Mouse (Mus musculus) liver, postnatal 0 days (tissue): ENCODE measurements at regions not wholly inside any gene's neighbourhood (a gene's known extent, or its start where the extent isn't known, plus 50 kb on each side); places are given as distances from the start of the nearest gene placed in this dataset.

Experiments used
- ATAC-seq: fragments of 200-750 bp; cut with Nextera tagmentation; 2 replicates; pipeline ENCODE4 v1.8.0; 2017; ENCODE audit warnings: mild to moderate bottlenecking, moderate library complexity
- DNase-seq: peaks from one replicate; pipeline ENCODE4 v3.0.0-alpha.2; 2016
- H3K27ac ChIP-seq: fragments of 300-500 bp; sonication (generic); 2 replicates; pipeline ENCODE4 v1.5.1; 2014; ENCODE audit warnings: antibody characterized with exemption, moderate library complexity, mild to moderate bottlenecking, low read depth
- H3K27me3 ChIP-seq: fragments of 300-500 bp; sonication (generic); 2 replicates; pipeline ENCODE4 v1.6.1; 2014; ENCODE audit warnings: low read length, control low read depth, mixed read lengths; ENCODE audit not compliant: insufficient read depth
- H3K36me3 ChIP-seq: fragments of 300-500 bp; sonication (generic); replicated peaks from 2 replicates; pipeline ENCODE4 v1.6.1; 2014; ENCODE audit warnings: mild to moderate bottlenecking, control low read depth, low read length, moderate library complexity, mixed read lengths; ENCODE audit not compliant: insufficient read depth
- H3K4me1 ChIP-seq: fragments of 300-500 bp; sonication (generic); 2 replicates; pipeline ENCODE4 v1.6.1; 2014; ENCODE audit warnings: antibody characterized with exemption, mild to moderate bottlenecking, control low read depth; ENCODE audit not compliant: insufficient read depth
- H3K4me2 ChIP-seq: fragments of 300-500 bp; sonication (generic); 2 replicates; pipeline ENCODE4 v1.6.1; 2014; ENCODE audit warnings: low read depth, mild to moderate bottlenecking, low read length, moderate library complexity, mixed read lengths
- H3K4me3 ChIP-seq: fragments of 300-500 bp; sonication (generic); 2 replicates; pipeline ENCODE4 v1.5.1; 2014; ENCODE audit warnings: low read depth, low read length
- H3K9ac ChIP-seq: fragments of 300-500 bp; sonication (generic); replicated peaks from 2 replicates; pipeline ENCODE4 v1.6.1; 2014; ENCODE audit warnings: mild to moderate bottlenecking, moderate library complexity
- H3K9me3 ChIP-seq: fragments of 300-500 bp; sonication (generic); 2 replicates; pipeline ENCODE4 v1.6.1; 2016; ENCODE audit warnings: mild to moderate bottlenecking, control low read depth, low read length, mixed read lengths
- CTCF ChIP-seq: sonication (generic); IDR thresholded peaks from 2 replicates; pipeline ENCODE4 v1.5.1; 2016; ENCODE audit warnings: antibody characterized with exemption, low read depth
- EP300 ChIP-seq: IDR thresholded peaks from 2 replicates; pipeline ENCODE4 v1.6.1; 2016; ENCODE audit warnings: antibody characterized with exemption, low read depth, mild to moderate bottlenecking
- WGBS: fragments of 180-500 bp; shearing (Covaris S2); extraction: QIAGEN DNeasy Blood & Tissue Kit; methylation state at CpG from one replicate; pipeline ENCODE4 v1.1.7; 2014; ENCODE audit not compliant: insufficient replicate concordance; 5-methylcytosine and 5-hydroxymethylcytosine counted together

GRCm38 (mm10) chr6:127835666-127836065 is 51.7 kb upstream of the Tspan11 start:
- 67% methylated on average over 5 of the region's 5 CpGs for WGBS
- ATAC-seq (no peak), DNase-seq (no peak)
- H3K36me3 ChIP-seq = no peaks in the 10 kb centered on the region
- no peak overlapping the region for H3K9ac ChIP-seq
- H3K4me2 ChIP-seq = no peak overlapping the region
- H3K4me1 ChIP-seq = no peaks in the 10 kb centered on the region
- H3K27me3 ChIP-seq = no peaks in the 10 kb centered on the region
- no peak overlapping the region for H3K27ac ChIP-seq
- H3K9me3 ChIP-seq = no peaks in the 10 kb centered on the region
- H3K4me3 ChIP-seq = no peak overlapping the region
- TF ChIP-seq CTCF = no peak
- no peak for TF ChIP-seq EP300

GRCm38 (mm10) chr6:127828344-127828743 is 59.0 kb upstream of the Tspan11 start:
- 70% methylated on average over 5 of the region's 5 CpGs for WGBS
- no peaks in the 10 kb centered on the region for H3K27me3 ChIP-seq
- H3K27ac ChIP-seq = no peak overlapping the region
- no peak overlapping the region for H3K9ac ChIP-seq
- DNase-seq (no peak), ATAC-seq (no peak)
- H3K4me1 ChIP-seq = peaks cover 7% of the 10 kb centered on the region
- no peak overlapping the region for H3K4me3 ChIP-seq
- H3K9me3 ChIP-seq = no peaks in the 10 kb centered on the region
- no peak overlapping the region for H3K4me2 ChIP-seq
- H3K36me3 ChIP-seq = no peaks in the 10 kb centered on the region
- TF ChIP-seq CTCF (no peak), EP300 (no peak)

GRCm38 (mm10) chr6:127825503-127825902 is 56.2 kb upstream of the Prmt8 start:
- no peaks in the 10 kb centered on the region for H3K36me3 ChIP-seq
- WGBS = 39% methylated on average over 5 of the region's 5 CpGs

GRCm38 (mm10) chr6:127823718-127824117 is 54.4 kb upstream of the Prmt8 start:
- H3K4me1 ChIP-seq = peaks cover 9% of the 10 kb centered on the region
- no peak overlapping the region for H3K4me3 ChIP-seq
- H3K9ac ChIP-seq = no peak overlapping the region
- H3K27ac ChIP-seq = no peak overlapping the region
- 59% methylated on average over 1 of the region's 1 CpGs for WGBS
- no peak overlapping the region for H3K4me2 ChIP-seq
- ATAC-seq (peak; percentile 99), DNase-seq (peak; percentile 40)
- H3K36me3 ChIP-seq = no peaks in the 10 kb centered on the region
- no peaks in the 10 kb centered on the region for H3K9me3 ChIP-seq
- TF ChIP-seq EP300 (peak; percentile 23; the same call in 1 of the 2 replicates), CTCF (no peak)
- no peaks in the 10 kb centered on the region for H3K27me3 ChIP-seq

More at GRCm38 (mm10) chr6:127825503-127825902, 56.2 kb upstream of the Prmt8 start:
- Histone ChIP-seq H3K4me1 (peaks cover 9% of the 10 kb centered on the region), H3K27ac (no peak overlapping the region), H3K9me3 (no peaks in the 10 kb centered on the region), H3K9ac (no peak overlapping the region), H3K27me3 (no peaks in the 10 kb centered on the region), H3K4me2 (no peak overlapping the region), H3K4me3 (no peak overlapping the region)
- no peak for ATAC-seq
- TF ChIP-seq CTCF = no peak
- no peak for TF ChIP-seq EP300
- DNase-seq = no peak

GRCm38 (mm10) chr6:127820523-127820922 is 51.3 kb upstream of the Prmt8 start:
- no peaks in the 10 kb centered on the region for H3K36me3 ChIP-seq
- no peaks in the 10 kb centered on the region for H3K27me3 ChIP-seq
- H3K4me1 ChIP-seq = peaks cover 9% of the 10 kb centered on the region
- no peak overlapping the region for H3K9ac ChIP-seq
- no peak for TF ChIP-seq CTCF
- no peak for TF ChIP-seq EP300
- DNase-seq = no peak
- 36% methylated on average over 1 of the region's 1 CpGs for WGBS
- H3K27ac ChIP-seq = no peak overlapping the region
- no peaks in the 10 kb centered on the region for H3K9me3 ChIP-seq
- no peak overlapping the region for H3K4me2 ChIP-seq
- ATAC-seq = no peak
- no peak overlapping the region for H3K4me3 ChIP-seq
